Mouse (Mus musculus) heart, postnatal 0 days (tissue): Measurements from ENCODE around the gene Fam117a.

Experiments used
- CTCF ChIP-seq: IDR thresholded peaks from 2 replicates; pipeline ENCODE4 v1.5.1; 2016; ENCODE audit warnings: antibody characterized with exemption, control low read depth, low read depth
- EP300 ChIP-seq: IDR thresholded peaks from 2 replicates; pipeline ENCODE4 v1.6.1; 2016; ENCODE audit warnings: antibody characterized with exemption, low read depth

- TF ChIP-seq CTCF = no peak
- TF ChIP-seq EP300 = no peak
Observed at GRCm38 (mm10) chr11:95392708-95393499, 56.1 kb downstream of the Fam117a start.
